Mouse (Mus musculus): ENCODE measurements at regions not wholly inside any gene's neighbourhood (a gene's known extent, or its start where the extent isn't known, plus 50 kb on each side); places are given as distances from the start of the nearest gene placed in this dataset.

DNA sequence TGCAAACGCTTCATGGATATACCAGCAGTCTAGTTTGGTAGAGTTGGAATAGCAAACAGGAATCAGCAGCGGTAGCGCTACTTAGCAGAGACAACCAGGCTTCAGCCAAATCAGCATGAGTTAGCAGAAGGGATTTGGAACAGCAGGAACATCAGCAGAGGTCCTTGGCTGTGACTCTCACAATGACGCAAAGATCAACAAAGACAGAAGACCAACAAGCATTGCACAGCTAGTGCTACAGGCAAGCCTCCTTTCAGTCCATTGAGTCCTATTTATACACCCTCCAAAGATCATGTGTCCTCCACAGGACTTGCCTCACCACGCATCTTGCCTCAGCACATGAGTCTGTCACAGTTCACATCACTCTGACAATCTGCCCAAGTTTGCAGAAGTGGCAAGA, 61.6 kb upstream of the Cdyl start:
- TF ChIP-seq CTCF (IDR thresholded peaks at IDR 0.05; ENCODE audit: insufficient read depth, low read length) (no peak), POLR2A (IDR thresholded peaks at IDR 0.05; ENCODE audit: borderline replicate concordance, extremely low read depth, low read depth, low read length) (no peak)

Data from lung, adult 2 months (tissue).